Mouse (Mus musculus): ENCODE measurements around the gene Nphp4.

The Nphp4 gene

GRCm38 (mm10) chr4:152476427-152477023, at the start of gene Nphp4:
TSS of gene Nphp4 (plus strand) at chr4:152476706.
- peak; percentile 21 to 39 for DNase-seq

GRCm38 (mm10) chr4:152428259-152428658, 48.2 kb upstream of the Nphp4 start:
- no peak for DNase-seq

DNA sequence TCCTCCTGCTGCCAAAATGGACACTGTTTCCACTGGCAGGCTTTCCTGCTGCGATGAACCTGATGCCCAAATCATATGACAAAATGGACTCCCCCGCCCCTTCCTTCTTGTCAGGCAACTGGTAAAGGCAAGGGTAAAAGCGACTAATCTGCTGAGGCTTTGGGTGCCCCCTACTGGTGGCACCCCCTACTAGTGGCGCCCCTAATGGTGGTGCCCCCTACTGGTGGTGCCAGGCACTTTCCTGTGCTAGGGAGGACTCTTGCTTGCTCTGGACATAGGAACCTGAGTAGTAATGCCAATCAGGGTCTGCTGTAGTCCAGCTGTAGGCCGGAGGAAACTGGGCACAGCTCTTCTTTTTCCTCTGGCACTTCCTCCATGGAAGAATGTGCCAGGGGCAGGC, 44.2 kb upstream of the Nphp4 start:
- peak; percentile 38 to 41 for DNase-seq

GRCm38 (mm10) chr4:152434836-152435235, 41.7 kb upstream of the Nphp4 start:
- DNase-seq: peak; percentile 62 to 66

DNA sequence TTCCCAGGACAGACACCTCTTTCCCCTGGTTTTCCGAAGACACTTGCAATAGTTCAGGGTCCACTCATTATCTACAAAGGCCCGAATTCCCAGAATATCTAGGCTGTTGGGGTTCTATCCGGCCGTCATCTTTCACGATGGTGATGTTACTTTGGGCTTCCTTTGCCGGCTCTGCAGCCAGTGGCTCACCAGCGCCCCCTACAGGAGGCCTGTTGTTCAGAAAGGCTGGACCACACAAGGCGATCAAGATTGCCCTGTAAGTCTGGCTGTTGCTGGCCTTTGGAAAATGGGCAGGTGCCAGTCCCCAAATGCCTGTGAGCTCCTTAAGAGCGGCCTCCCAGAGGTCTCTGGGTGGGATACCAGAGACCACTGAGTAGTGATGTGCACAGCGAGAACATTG, 41.3 kb upstream of the Nphp4 start:
- peak; percentile 49 to 58 for DNase-seq

DNA sequence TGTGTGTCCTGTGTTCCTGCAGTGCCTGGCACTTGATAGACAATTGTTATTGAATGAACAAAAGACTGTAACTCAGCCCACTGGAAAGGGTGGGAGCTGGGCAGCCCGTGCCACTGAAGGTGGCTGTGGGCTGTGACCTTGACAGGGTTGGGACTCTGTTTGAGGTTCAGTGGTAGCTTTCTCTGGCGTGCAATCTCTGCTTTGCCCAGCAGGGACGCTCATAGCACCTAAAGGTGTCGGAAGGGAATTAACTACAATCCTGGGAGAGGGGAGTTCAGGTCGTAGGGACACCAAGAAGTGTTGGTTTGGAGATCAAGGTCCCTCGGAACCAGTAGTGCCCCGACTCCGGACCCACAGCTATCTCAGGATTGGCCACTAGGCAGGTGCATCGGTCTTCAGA, 35.6 kb upstream of the Nphp4 start:
- DNase-seq: no peak

- no peak for DNase-seq
Measured at GRCm38 (mm10) chr4:152441536-152441935, 35.0 kb upstream of the Nphp4 start.

DNA sequence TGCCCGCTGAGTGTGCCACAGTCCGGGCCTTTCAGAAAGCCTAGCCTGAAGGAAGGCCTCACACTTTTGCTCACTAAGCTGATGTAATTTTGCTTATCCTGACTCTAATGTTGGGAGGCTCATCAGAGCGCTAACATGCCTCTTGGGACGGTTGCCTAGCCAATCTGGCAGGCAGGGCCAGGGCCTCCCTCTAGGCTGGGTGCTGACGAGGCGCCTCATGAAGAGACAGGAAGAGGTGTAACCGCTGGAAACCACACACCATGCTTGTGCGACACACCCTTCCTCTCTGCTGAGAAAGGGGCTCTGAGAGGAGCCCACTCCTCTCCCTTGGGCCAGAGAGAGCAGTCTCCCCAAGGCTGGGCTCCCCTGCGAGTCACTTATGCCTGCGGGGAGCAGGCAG, 30.3 kb upstream of the Nphp4 start:
- peak; percentile 79 to 81 for DNase-seq

GRCm38 (mm10) chr4:152447731-152448665, 28.5 kb upstream of the Nphp4 start:
- peak in 1 of 2 experiments; percentile 39 for DNase-seq

- DNase-seq: peak; percentile 77 to 87
Measured at GRCm38 (mm10) chr4:152448666-152449018, 27.9 kb upstream of the Nphp4 start.

GRCm38 (mm10) chr4:152451371-152451770, 25.1 kb upstream of the Nphp4 start:
- DNase-seq: peak in 1 of 2 experiments; percentile 25

DNA sequence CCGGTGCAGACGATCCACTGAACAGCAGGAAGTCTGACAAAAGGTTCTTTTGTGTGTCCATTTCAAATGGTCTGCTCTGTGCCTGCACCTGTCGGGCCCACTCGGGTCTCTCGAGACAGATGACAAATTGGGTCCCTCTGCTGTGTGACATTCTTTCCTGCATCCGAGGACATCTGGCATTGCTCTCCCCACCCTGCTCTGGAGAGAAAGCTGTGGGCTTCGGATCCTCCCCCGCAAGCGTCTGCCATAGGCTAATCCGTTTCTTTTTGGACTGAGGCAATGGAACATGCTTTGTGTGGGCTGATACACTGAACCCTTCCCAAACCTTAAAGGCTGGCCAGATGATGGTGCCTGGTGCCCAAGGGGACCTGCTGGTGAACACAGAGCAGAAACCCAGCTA, 23.4 kb upstream of the Nphp4 start:
- no peak for DNase-seq

GRCm38 (mm10) chr4:152454153-152454552, 22.4 kb upstream of the Nphp4 start:
- no peak for DNase-seq

- no peak for DNase-seq
Measured at GRCm38 (mm10) chr4:152456609-152457008, 19.9 kb upstream of the Nphp4 start.

DNA sequence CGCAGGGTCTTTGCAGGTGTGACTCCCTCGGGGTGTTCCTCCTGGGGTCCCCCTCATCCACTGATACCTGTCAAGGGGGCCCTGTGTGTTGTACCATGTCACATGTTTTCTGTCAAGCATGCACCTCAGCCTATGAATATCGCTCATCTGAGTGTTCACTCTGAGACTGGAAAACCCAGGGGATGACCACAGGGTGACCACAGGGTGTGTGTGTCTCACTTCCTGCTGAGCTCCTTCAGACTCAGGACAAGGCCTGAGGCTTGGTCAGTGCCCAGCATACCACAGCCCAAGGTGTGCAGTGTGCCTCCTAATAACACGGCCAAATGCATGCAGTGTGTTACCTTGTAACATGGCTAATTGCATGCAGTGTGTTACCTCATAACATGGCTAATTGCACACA, 18.8 kb upstream of the Nphp4 start:
- DNase-seq: no peak

GRCm38 (mm10) chr4:152462516-152462915, 14.0 kb upstream of the Nphp4 start:
- no peak for DNase-seq

DNA sequence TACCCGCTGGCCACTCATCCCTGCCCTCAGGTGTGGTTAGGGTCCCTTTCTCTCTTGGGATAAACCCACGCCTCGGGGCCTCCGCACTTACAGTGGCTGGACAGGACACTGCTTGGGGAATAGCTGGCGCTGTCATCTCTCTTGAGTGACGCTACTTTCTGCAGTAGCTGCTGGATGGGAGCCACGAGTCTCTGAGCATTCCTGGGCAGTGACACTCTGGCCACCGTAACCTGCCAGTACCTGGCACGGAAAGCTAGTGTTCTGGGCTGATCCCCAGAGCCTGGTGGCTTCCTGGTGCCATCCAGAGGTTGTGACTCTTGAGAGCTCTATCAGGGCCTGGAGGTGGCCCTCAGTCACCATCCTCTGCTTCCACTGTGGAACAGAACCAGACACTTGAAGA, 13.4 kb upstream of the Nphp4 start:
- no peak for DNase-seq

DNA sequence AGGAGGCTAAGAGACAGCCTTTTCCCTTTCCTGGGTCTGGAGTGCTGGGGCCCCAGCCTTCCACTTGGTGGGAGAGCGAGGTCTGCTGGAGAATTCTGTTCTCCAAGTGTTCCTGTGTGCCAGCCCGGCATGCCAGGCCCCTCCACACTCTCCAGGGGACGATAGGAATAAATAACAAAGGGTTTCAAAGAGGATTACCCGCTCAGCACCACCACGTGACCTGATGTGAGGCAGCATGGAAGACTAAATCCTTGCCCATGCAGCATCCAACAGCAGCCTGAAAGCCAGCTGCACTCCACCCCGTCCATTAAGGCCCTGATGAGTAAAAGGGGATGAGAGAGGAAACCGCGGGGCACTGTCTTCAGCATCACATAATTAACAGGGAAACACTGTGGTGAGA, 11.4 kb upstream of the Nphp4 start:
- no peak for DNase-seq

- DNase-seq: no peak
Measured at GRCm38 (mm10) chr4:152466601-152467000, 9.9 kb upstream of the Nphp4 start.

DNA sequence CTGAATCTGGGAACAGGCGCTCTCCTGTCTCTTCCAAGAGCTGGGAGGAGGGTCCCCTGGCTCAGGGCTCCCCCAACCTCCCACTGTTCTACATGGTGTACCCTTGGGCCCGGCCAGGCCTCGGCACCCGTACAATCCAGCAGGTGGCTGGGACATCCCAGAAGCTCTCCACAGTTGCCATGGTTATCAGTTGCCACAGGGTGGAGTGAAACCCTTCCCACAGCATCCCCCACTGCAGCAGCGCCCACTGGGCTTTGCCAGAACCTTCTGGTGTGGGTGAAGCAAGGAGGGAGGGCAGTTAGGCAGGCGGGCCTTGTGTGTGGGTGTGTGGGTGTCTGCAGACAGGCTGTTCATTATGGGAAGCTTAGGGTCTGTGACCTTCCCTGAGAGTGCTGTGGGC, 8.6 kb upstream of the Nphp4 start:
- DNase-seq: no peak

DNA sequence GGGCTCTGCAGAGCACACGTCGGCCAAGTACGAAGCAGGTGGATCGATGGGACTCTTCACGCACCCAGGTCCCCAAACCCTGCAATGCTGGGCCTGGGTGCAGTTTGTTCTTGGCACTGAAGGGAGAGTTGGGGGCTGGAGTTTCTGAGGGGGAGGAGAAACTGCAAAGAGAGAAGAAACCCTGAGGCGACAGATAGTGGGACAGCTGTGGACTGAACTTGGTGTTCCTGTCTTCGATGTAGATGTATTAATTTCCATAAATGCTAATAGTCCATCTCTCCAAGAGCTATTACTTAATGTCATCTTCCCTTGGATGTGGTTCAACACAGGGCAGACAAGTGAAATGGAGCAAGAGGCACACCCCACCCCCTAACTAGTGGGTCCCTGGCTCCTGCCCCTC, 565 bp upstream of the Nphp4 start:
- DNase-seq: no peak

- DNase-seq: no peak
Measured at GRCm38 (mm10) chr4:152477106-152477465, 580 bp downstream of the Nphp4 start.

GRCm38 (mm10) chr4:152477466-152478223, 1.1 kb downstream of the Nphp4 start, which contains the start of gene Kcnab2:
TSS of gene Kcnab2 (minus strand) at chr4:152477871.
- peak; percentile 100 for DNase-seq

DNA sequence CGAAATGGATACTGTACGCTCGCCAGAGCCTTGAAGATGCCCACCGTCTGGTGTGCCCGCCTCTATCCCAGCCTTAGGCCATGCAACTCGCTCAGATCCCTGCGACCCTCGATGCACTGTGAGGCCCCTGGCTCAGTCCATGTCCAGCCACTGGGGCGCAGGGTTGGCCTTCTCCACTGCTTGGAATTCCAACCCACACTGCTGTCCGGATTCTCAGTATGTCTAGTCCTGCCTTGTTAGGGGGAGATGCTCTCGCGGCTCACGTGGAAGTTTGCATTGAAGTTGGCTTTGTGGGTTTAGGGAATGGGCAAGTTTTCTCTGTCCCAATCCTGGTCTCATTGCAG, 1.7 kb downstream of the Nphp4 start:
- no peak for DNase-seq
